Mouse (Mus musculus): ENCODE measurements at regions not wholly inside any gene's neighbourhood (a gene's known extent, or its start where the extent isn't known, plus 50 kb on each side); places are given as distances from the start of the nearest gene placed in this dataset.
A peak's percentile ranks its signal among the peaks of the same experiment; 100 is the strongest.

- WGBS, result 93% methylated on average over 1 of the region's 1 CpGs
- no peak overlapping the region for H3K27ac ChIP-seq
- H3K9me3 ChIP-seq, result no peaks in the 10 kb centered on the region
- H3K4me3 ChIP-seq, result no peak overlapping the region
- H3K4me2 ChIP-seq, result no peak overlapping the region
- no peak for ATAC-seq (ENCODE audit: borderline replicate concordance, extremely low read depth, low FRiP score, low TSS enrichment)
- H3K4me1 ChIP-seq, result no peaks in the 10 kb centered on the region
- H3K9ac ChIP-seq, result no peak overlapping the region
- no peaks in the 10 kb centered on the region for H3K36me3 ChIP-seq
- H3K27me3 ChIP-seq, result no peaks in the 10 kb centered on the region
Observed at GRCm38 (mm10) chr1:111355435-111355834, 378.1 kb upstream of the Cdh19 start.

- no peaks in the 10 kb centered on the region for H3K27me3 ChIP-seq
- H3K9ac ChIP-seq, result no peak overlapping the region
- no peak overlapping the region for H3K27ac ChIP-seq
- no peaks in the 10 kb centered on the region for H3K4me1 ChIP-seq
- 22% methylated on average over 2 of the region's 2 CpGs for WGBS
- no peak overlapping the region for H3K4me3 ChIP-seq
- H3K4me2 ChIP-seq, result no peak overlapping the region
- H3K36me3 ChIP-seq, result no peaks in the 10 kb centered on the region
- no peaks in the 10 kb centered on the region for H3K9me3 ChIP-seq
- peak; percentile 80 for ATAC-seq (ENCODE audit: borderline replicate concordance, extremely low read depth, low FRiP score, low TSS enrichment)
Observed at GRCm38 (mm10) chr1:111337927-111338326, 360.5 kb upstream of the Cdh19 start.

- WGBS, result 85% methylated on average over 11 of the region's 11 CpGs
- H3K27me3 ChIP-seq, result no peaks in the 10 kb centered on the region
- H3K9ac ChIP-seq, result no peak overlapping the region
- no peak overlapping the region for H3K4me3 ChIP-seq
- ATAC-seq (ENCODE audit: borderline replicate concordance, extremely low read depth, low FRiP score, low TSS enrichment), result no peak
- H3K27ac ChIP-seq, result no peak overlapping the region
- H3K4me1 ChIP-seq, result no peaks in the 10 kb centered on the region
- H3K36me3 ChIP-seq, result no peaks in the 10 kb centered on the region
- H3K9me3 ChIP-seq, result no peaks in the 10 kb centered on the region
- H3K4me2 ChIP-seq, result no peak overlapping the region
Observed at GRCm38 (mm10) chr1:111302268-111302667, 324.9 kb upstream of the Cdh19 start.

GRCm38 (mm10) chr1:111286385-111286784 is 309.0 kb upstream of the Cdh19 start:
- Histone ChIP-seq H3K27ac (no peak overlapping the region), H3K36me3 (no peaks in the 10 kb centered on the region), H3K9me3 (no peaks in the 10 kb centered on the region), H3K9ac (no peak overlapping the region), H3K4me2 (no peak overlapping the region), H3K27me3 (no peaks in the 10 kb centered on the region), H3K4me3 (no peak overlapping the region), H3K4me1 (no peaks in the 10 kb centered on the region)
- 48% methylated on average over 4 of the region's 4 CpGs for WGBS
- ATAC-seq (ENCODE audit: borderline replicate concordance, extremely low read depth, low FRiP score, low TSS enrichment), result peak; percentile 73; the same call in 1 of the 2 replicates

- no peaks in the 10 kb centered on the region for H3K4me1 ChIP-seq
- ATAC-seq (ENCODE audit: borderline replicate concordance, extremely low read depth, low FRiP score, low TSS enrichment), result no peak
- H3K9ac ChIP-seq, result no peak overlapping the region
- no peaks in the 10 kb centered on the region for H3K36me3 ChIP-seq
- H3K9me3 ChIP-seq, result no peaks in the 10 kb centered on the region
- no peaks in the 10 kb centered on the region for H3K27me3 ChIP-seq
- 79% methylated on average over 3 of the region's 3 CpGs for WGBS
- no peak overlapping the region for H3K27ac ChIP-seq
- H3K4me2 ChIP-seq, result no peak overlapping the region
- H3K4me3 ChIP-seq, result no peak overlapping the region
Observed at GRCm38 (mm10) chr1:111285916-111286315, 308.5 kb upstream of the Cdh19 start.

GRCm38 (mm10) chr1:111242814-111243213 is 265.4 kb upstream of the Cdh19 start:
- no peak overlapping the region for H3K9ac ChIP-seq

GRCm38 (mm10) chr1:111242344-111242743 is 265.0 kb upstream of the Cdh19 start:
- Histone ChIP-seq H3K9ac (no peak overlapping the region), H3K4me2 (no peak overlapping the region), H3K27ac (no peak overlapping the region), H3K4me3 (no peak overlapping the region), H3K4me1 (no peaks in the 10 kb centered on the region), H3K36me3 (no peaks in the 10 kb centered on the region), H3K9me3 (no peaks in the 10 kb centered on the region), H3K27me3 (no peaks in the 10 kb centered on the region)
- WGBS, result 50% methylated on average over 1 of the region's 1 CpGs
- no peak for ATAC-seq (ENCODE audit: borderline replicate concordance, extremely low read depth, low FRiP score, low TSS enrichment)

More at GRCm38 (mm10) chr1:111242814-111243213, 265.4 kb upstream of the Cdh19 start:
- Histone ChIP-seq H3K27me3 (no peaks in the 10 kb centered on the region), H3K4me3 (no peak overlapping the region), H3K4me1 (no peaks in the 10 kb centered on the region), H3K27ac (no peak overlapping the region), H3K4me2 (no peak overlapping the region), H3K9me3 (no peaks in the 10 kb centered on the region), H3K36me3 (no peaks in the 10 kb centered on the region)
- ATAC-seq (ENCODE audit: borderline replicate concordance, extremely low read depth, low FRiP score, low TSS enrichment), result no peak
